Mouse (Mus musculus) lung, embryonic 14.5 days (tissue): ENCODE measurements around the gene Ckap2l. TPM values are rescaled to one million over a fixed set of nuclear protein-coding genes. Genes with fewer than 3 reads are reported as not detected.
A peak's percentile ranks its signal among the peaks of the same experiment; 100 is the strongest.

Source experiments
- ATAC-seq: fragments of 200-750 bp; cut with Nextera tagmentation; 2 replicates; pipeline ENCODE4 v1.8.0; 2017; ENCODE audit warnings: mild to moderate bottlenecking, moderate TSS enrichment, moderate library complexity; ENCODE audit not compliant: insufficient read depth
- DNase-seq: peaks from one replicate; pipeline ENCODE4 v3.0.0-alpha.2; 2015
- H3K27ac ChIP-seq: fragments of 300-500 bp; sonication (generic); 2 replicates; pipeline ENCODE4 v1.5.1; 2014; ENCODE audit warnings: low read depth, mild to moderate bottlenecking, moderate library complexity
- H3K27me3 ChIP-seq: fragments of 300-500 bp; sonication (generic); 2 replicates; pipeline ENCODE4 v1.6.1; 2014; ENCODE audit warnings: low read length, control low read depth; ENCODE audit not compliant: insufficient read depth
- H3K36me3 ChIP-seq: fragments of 300-500 bp; sonication (generic); 2 replicates; pipeline ENCODE4 v1.6.1; 2014; ENCODE audit warnings: control low read depth; ENCODE audit not compliant: insufficient read depth
- H3K4me1 ChIP-seq: fragments of 300-500 bp; sonication (generic); 2 replicates; pipeline ENCODE4 v1.6.1; 2014; ENCODE audit warnings: antibody characterized with exemption, control low read depth; ENCODE audit not compliant: insufficient read depth
- H3K4me2 ChIP-seq: fragments of 300-500 bp; sonication (generic); 2 replicates; pipeline ENCODE4 v1.6.1; 2014; ENCODE audit warnings: mild to moderate bottlenecking
- H3K4me3 ChIP-seq: fragments of 300-500 bp; sonication (generic); 2 replicates; pipeline ENCODE4 v1.5.1; 2014; ENCODE audit warnings: low read depth, low read length
- H3K9ac ChIP-seq: fragments of 300-500 bp; sonication (generic); 2 replicates; pipeline ENCODE4 v1.6.1; 2014
- H3K9me3 ChIP-seq: fragments of 300-500 bp; sonication (generic); 2 replicates; pipeline ENCODE4 v1.6.1; 2016; ENCODE audit warnings: low read depth, low read length, control low read depth
- CTCF ChIP-seq: IDR thresholded peaks from 2 replicates; pipeline ENCODE4 v1.5.1; 2016; ENCODE audit warnings: antibody characterized with exemption, low read depth
- WGBS: fragments of 180-500 bp; shearing (Covaris S2); extraction: QIAGEN DNeasy Blood & Tissue Kit; methylation state at CpG from one replicate; pipeline ENCODE4 v1.1.7; 2014; 5-methylcytosine and 5-hydroxymethylcytosine counted together
- polyA plus RNA-seq: library from polyadenylated mRNA; unstranded; fragments of >200 nt; fragmentation: Nextera tagmentation; extraction: Ambion mirVana; gene quantifications from 2 replicates; pipeline ENCODE4 v1.2.1, GENCODE M21; 2014

The Ckap2l gene
- polyA plus RNA-seq, 1 experiment from 2014 or later = 73.4 TPM

- Histone ChIP-seq H3K4me1 (no peaks in the 10 kb centered on the region), H3K27me3 (no peaks in the 10 kb centered on the region), H3K4me2 (no peak overlapping the region), H3K4me3 (no peak overlapping the region), H3K36me3 (peaks cover 61% of the 10 kb centered on the region), H3K9ac (no peak overlapping the region), H3K9me3 (no peaks in the 10 kb centered on the region), H3K27ac (no peak overlapping the region)
- ATAC-seq (no peak), DNase-seq (no peak)
- TF ChIP-seq CTCF = no peak
- 94% methylated on average over 5 of the region's 5 CpGs for WGBS
Observed at GRCm38 (mm10) chr2:129267738-129268137, 29.3 kb downstream of the Ckap2l start.

- Histone ChIP-seq H3K9me3 (no peaks in the 10 kb centered on the region), H3K4me1 (no peaks in the 10 kb centered on the region), H3K4me3 (no peak overlapping the region), H3K9ac (no peak overlapping the region), H3K36me3 (peaks cover 41% of the 10 kb centered on the region), H3K4me2 (no peak overlapping the region), H3K27ac (no peak overlapping the region), H3K27me3 (no peaks in the 10 kb centered on the region)
- no peak for DNase-seq
- WGBS = 91% methylated on average over 7 of the region's 7 CpGs
- no peak for TF ChIP-seq CTCF
- ATAC-seq = no peak
Observed at GRCm38 (mm10) chr2:129265316-129265715, 31.7 kb downstream of the Ckap2l start.

GRCm38 (mm10) chr2:129263073-129263472 is 33.9 kb downstream of the Ckap2l start:
- Histone ChIP-seq H3K9me3 (no peaks in the 10 kb centered on the region), H3K36me3 (peaks cover 18% of the 10 kb centered on the region), H3K4me1 (no peaks in the 10 kb centered on the region), H3K27me3 (no peaks in the 10 kb centered on the region), H3K4me3 (no peak overlapping the region), H3K27ac (no peak overlapping the region), H3K4me2 (no peak overlapping the region), H3K9ac (no peak overlapping the region)
- no peak for ATAC-seq
- 61% methylated on average over 5 of the region's 5 CpGs for WGBS
- DNase-seq = no peak
- TF ChIP-seq CTCF = no peak

GRCm38 (mm10) chr2:129261151-129261794 is 35.7 kb downstream of the Ckap2l start:
- H3K36me3 ChIP-seq = peaks cover under 1% of the 10 kb centered on the region; the same call in 1 of the 2 replicates
- DNase-seq = no peak
- no peaks in the 10 kb centered on the region for H3K9me3 ChIP-seq
- WGBS = 48% methylated on average over 6 of the region's 6 CpGs
- no peak for TF ChIP-seq CTCF
- no peaks in the 10 kb centered on the region for H3K27me3 ChIP-seq
- H3K4me2 ChIP-seq = no peak overlapping the region
- H3K4me1 ChIP-seq = no peaks in the 10 kb centered on the region
- H3K4me3 ChIP-seq = no peak overlapping the region
- ATAC-seq = no peak
- no peak overlapping the region for H3K27ac ChIP-seq
- no peak overlapping the region for H3K9ac ChIP-seq

- no peak for ATAC-seq
- H3K27me3 ChIP-seq = no peaks in the 10 kb centered on the region
Observed at GRCm38 (mm10) chr2:129260646-129261045, 36.4 kb downstream of the Ckap2l start.

GRCm38 (mm10) chr2:129258475-129259211 is 38.4 kb downstream of the Ckap2l start:
- Histone ChIP-seq H3K9ac (no peak overlapping the region), H3K36me3 (no peaks in the 10 kb centered on the region), H3K4me2 (no peak overlapping the region), H3K4me1 (no peaks in the 10 kb centered on the region), H3K4me3 (no peak overlapping the region), H3K27me3 (no peaks in the 10 kb centered on the region), H3K9me3 (no peaks in the 10 kb centered on the region), H3K27ac (no peak overlapping the region)
- TF ChIP-seq CTCF = peak; percentile 94
- ATAC-seq (peak; percentile 68; the same call in 1 of the 2 replicates), DNase-seq (peak; percentile 93)
- WGBS = 35% methylated on average over 7 of the region's 7 CpGs

More at GRCm38 (mm10) chr2:129260646-129261045, 36.4 kb downstream of the Ckap2l start:
- 57% methylated on average over 3 of the region's 3 CpGs for whole genome bisulfite sequencing
- no peaks in the 10 kb centered on the region for H3K9me3 ChIP-seq
- H3K27ac ChIP-seq = no peak overlapping the region
- H3K36me3 ChIP-seq = no peaks in the 10 kb centered on the region
- DNase-seq = no peak
- no peak overlapping the region for H3K9ac ChIP-seq
- H3K4me1 ChIP-seq = no peaks in the 10 kb centered on the region
- H3K4me3 ChIP-seq = no peak overlapping the region
- no peak overlapping the region for H3K4me2 ChIP-seq
- TF ChIP-seq CTCF = no peak

- 75% methylated on average over 3 of the region's 3 CpGs for WGBS
Observed at GRCm38 (mm10) chr2:129258056-129258455, 39.0 kb downstream of the Ckap2l start.

More at GRCm38 (mm10) chr2:129258056-129258455, 39.0 kb downstream of the Ckap2l start:
- Histone ChIP-seq H3K9ac (no peak overlapping the region), H3K4me2 (no peak overlapping the region), H3K27me3 (no peaks in the 10 kb centered on the region), H3K9me3 (no peaks in the 10 kb centered on the region), H3K4me3 (no peak overlapping the region), H3K27ac (no peak overlapping the region), H3K36me3 (no peaks in the 10 kb centered on the region), H3K4me1 (no peaks in the 10 kb centered on the region)
- DNase-seq (no peak), ATAC-seq (no peak)
- TF ChIP-seq CTCF = no peak
